Mouse (Mus musculus) CH12.LX (cell line): ENCODE results near the gene Slc25a11. TPM values are rescaled to one million over a fixed set of nuclear protein-coding genes. Genes with fewer than 3 reads are reported as not detected.
A peak's percentile ranks its signal among the peaks of the same experiment; 100 is the strongest.

Source experiments
- DNase-seq: peaks from one replicate; pipeline ENCODE4 v3.0.0-alpha.2; 2013; ENCODE audit errors: extremely low read depth
- H3K27ac ChIP-seq: 2 replicates; pipeline ENCODE4 v1.5.1; 2012; ENCODE audit warnings: low read depth, mild to moderate bottlenecking, control low read depth, moderate library complexity; ENCODE audit not compliant: insufficient read depth
- H3K27me3 ChIP-seq: replicated peaks from 2 replicates; pipeline ENCODE3; 2012; ENCODE audit warnings: inconsistent platforms
- H3K36me3 ChIP-seq, 2 experiments: replicated peaks in 1 of 2; 2 replicates each; pipeline versions ENCODE3 to v1.6.1; 2012; ENCODE audit warnings: inconsistent platforms in 1 of 2, low read length in 1 of 2, mild to moderate bottlenecking in 1 of 2, mixed read lengths in 1 of 2, moderate library complexity in 1 of 2; ENCODE audit not compliant: control insufficient read depth in 1 of 2, insufficient read depth in 1 of 2
- H3K4me1 ChIP-seq, 2 experiments: 2 replicates each; pipeline ENCODE4 v1.6.1; 2012; ENCODE audit warnings: inconsistent platforms in 1 of 2, moderate library complexity in 1 of 2; ENCODE audit not compliant: insufficient read depth in 2 of 2, control insufficient read depth in 1 of 2
- H3K4me2 ChIP-seq: 2 replicates; pipeline ENCODE4 v1.6.1; 2012; ENCODE audit warnings: low read depth, mild to moderate bottlenecking, control low read depth; ENCODE audit not compliant: poor library complexity, insufficient read depth, severe bottlenecking
- H3K4me3 ChIP-seq, 3 experiments: fragments of 150-350 bp in 1 of 3; sonication (generic) in 1 of 3; replicated peaks in 1 of 3; 2 replicates each; pipeline versions ENCODE3 to v1.5.1; 2011 to 2012; ENCODE audit warnings: low read depth in 2 of 3, low read length in 2 of 3, mild to moderate bottlenecking in 2 of 3, moderate library complexity in 2 of 3, control low read depth in 1 of 3, improper control_type of control experiment in 1 of 3, inconsistent platforms in 1 of 3, mixed read lengths in 1 of 3; ENCODE audit not compliant: poor library complexity in 1 of 3
- H3K79me2 ChIP-seq: replicated peaks from 2 replicates; pipeline ENCODE4 v1.6.1; 2012; ENCODE audit warnings: mild to moderate bottlenecking, moderate library complexity; ENCODE audit not compliant: control insufficient read depth, poor library complexity, insufficient read depth, severe bottlenecking; ENCODE audit errors: extremely low read depth
- H3K9ac ChIP-seq: 2 replicates; pipeline ENCODE4 v1.6.1; 2012; ENCODE audit warnings: low read depth, mild to moderate bottlenecking, control low read depth, moderate library complexity; ENCODE audit not compliant: insufficient read depth
- H3K9me3 ChIP-seq: replicated peaks from 2 replicates; pipeline ENCODE3; 2012; ENCODE audit warnings: low read length, inconsistent platforms, mixed read lengths
- CTCF ChIP-seq, 2 experiments: IDR thresholded peaks in 1 of 2; conservative IDR thresholded peaks in 1 of 2; 2 replicates each; pipeline ENCODE4 v1.5.1; 2011 to 2012; ENCODE audit warnings: low read depth in 2 of 2, low read length in 2 of 2, improper control_type of control experiment in 1 of 2, inconsistent platforms in 1 of 2, mild to moderate bottlenecking in 1 of 2, moderate library complexity in 1 of 2
- E2F4 ChIP-seq: IDR thresholded peaks from 2 replicates; pipeline ENCODE4 v1.6.1; 2011; ENCODE audit warnings: low read depth, low read length, improper control_type of control experiment; ENCODE audit not compliant: insufficient replicate concordance
- ELF1 ChIP-seq: IDR thresholded peaks from 2 replicates; pipeline ENCODE4 v1.6.1; 2014; ENCODE audit warnings: low read depth, mild to moderate bottlenecking, inconsistent platforms, low read length, improper control_type of control experiment
- EP300 ChIP-seq: IDR thresholded peaks from 2 replicates; pipeline ENCODE4 v1.6.1; 2011; ENCODE audit warnings: low read length, improper control_type of control experiment
- ETS1 ChIP-seq: conservative IDR thresholded peaks from 2 replicates; pipeline ENCODE4 v1.6.1; 2012; ENCODE audit warnings: low read depth, mild to moderate bottlenecking, inconsistent platforms, low read length, improper control_type of control experiment, moderate library complexity
- GABPA ChIP-seq: IDR thresholded peaks from 2 replicates; pipeline ENCODE4 v1.6.1; 2012; ENCODE audit warnings: low read depth, low read length, improper control_type of control experiment, inconsistent platforms; ENCODE audit not compliant: insufficient replicate concordance
- HCFC1 ChIP-seq: IDR thresholded peaks from 2 replicates; pipeline ENCODE4 v1.6.1; 2012; ENCODE audit warnings: low read depth, mild to moderate bottlenecking, inconsistent platforms, low read length, improper control_type of control experiment
- IRF4 ChIP-seq: IDR thresholded peaks from 2 replicates; pipeline ENCODE4 v1.6.1; 2014; ENCODE audit warnings: low read depth, mild to moderate bottlenecking, inconsistent platforms, low read length, improper control_type of control experiment
- JUN ChIP-seq: IDR thresholded peaks from 2 replicates; pipeline ENCODE4 v1.6.1; 2011; ENCODE audit warnings: low read depth, mild to moderate bottlenecking, low read length, improper control_type of control experiment, moderate library complexity; ENCODE audit not compliant: insufficient read depth
- JUND ChIP-seq: conservative IDR thresholded peaks from 2 replicates; pipeline ENCODE4 v1.6.1; 2011; ENCODE audit warnings: low read depth, low read length, improper control_type of control experiment
- KAT2A ChIP-seq: IDR thresholded peaks from 2 replicates; pipeline ENCODE4 v1.6.1; 2012; ENCODE audit warnings: low read length, improper control_type of control experiment, inconsistent platforms; ENCODE audit not compliant: insufficient replicate concordance
- MAX ChIP-seq: IDR thresholded peaks from 2 replicates; pipeline ENCODE4 v1.6.1; 2011; ENCODE audit warnings: low read length, improper control_type of control experiment
- MAZ ChIP-seq: IDR thresholded peaks from 2 replicates; pipeline ENCODE4 v1.6.1; 2012; ENCODE audit warnings: low read depth, mild to moderate bottlenecking, inconsistent platforms, low read length, improper control_type of control experiment, moderate library complexity
- MEF2A ChIP-seq: IDR thresholded peaks from 2 replicates; pipeline ENCODE4 v1.6.1; 2014; ENCODE audit warnings: low read depth, mild to moderate bottlenecking, inconsistent platforms, low read length, improper control_type of control experiment, borderline replicate concordance
- MXI1 ChIP-seq: IDR thresholded peaks from 2 replicates; pipeline ENCODE4 v1.6.1; 2011; ENCODE audit warnings: mild to moderate bottlenecking, low read depth, low read length, improper control_type of control experiment
- MYC ChIP-seq: IDR thresholded peaks from 2 replicates; pipeline ENCODE4 v1.6.1; 2011; ENCODE audit warnings: low read depth, mild to moderate bottlenecking, improper control_type of control experiment, low read length
- NRF1 ChIP-seq: IDR thresholded peaks from 2 replicates; pipeline ENCODE4 v1.6.1; 2014; ENCODE audit warnings: low read depth, mild to moderate bottlenecking, inconsistent platforms, low read length, improper control_type of control experiment, moderate library complexity
- POLR2A ChIP-seq: IDR thresholded peaks from 2 replicates; pipeline ENCODE4 v1.6.1; 2011; ENCODE audit warnings: low read depth, mild to moderate bottlenecking, improper control_type of control experiment, low read length
- POLR2AphosphoS2 ChIP-seq: IDR thresholded peaks from 2 replicates; pipeline ENCODE4 v1.6.1; 2011; ENCODE audit warnings: low read depth, low read length, improper control_type of control experiment
- RCOR1 ChIP-seq: conservative IDR thresholded peaks from 2 replicates; pipeline ENCODE4 v1.6.1; 2012; ENCODE audit warnings: low read depth, mild to moderate bottlenecking, inconsistent platforms, low read length, improper control_type of control experiment
- SMC3 ChIP-seq: IDR thresholded peaks from 2 replicates; pipeline ENCODE4 v1.6.1; 2011; ENCODE audit warnings: low read depth, low read length, improper control_type of control experiment
- TBP ChIP-seq: conservative IDR thresholded peaks from 2 replicates; pipeline ENCODE4 v1.6.1; 2011; ENCODE audit warnings: low read depth, low read length, improper control_type of control experiment
- TCF12 ChIP-seq: IDR thresholded peaks from 2 replicates; pipeline ENCODE4 v1.6.1; 2014; ENCODE audit warnings: low read depth, mild to moderate bottlenecking, inconsistent platforms, low read length, improper control_type of control experiment
- UBTF ChIP-seq: IDR thresholded peaks from 2 replicates; pipeline ENCODE4 v1.6.1; 2012; ENCODE audit warnings: low read depth, mild to moderate bottlenecking, inconsistent platforms, low read length, improper control_type of control experiment, moderate library complexity
- ZC3H11A ChIP-seq: IDR thresholded peaks from 2 replicates; pipeline ENCODE4 v1.6.1; 2012; ENCODE audit warnings: low read depth, mild to moderate bottlenecking, inconsistent platforms, low read length, improper control_type of control experiment
- ZKSCAN1 ChIP-seq: IDR thresholded peaks from 2 replicates; pipeline ENCODE4 v1.6.1; 2012; ENCODE audit warnings: low read depth, inconsistent platforms, low read length, improper control_type of control experiment, borderline replicate concordance
- ZNF384 ChIP-seq: IDR thresholded peaks from 2 replicates; pipeline ENCODE4 v1.6.1; 2012; ENCODE audit warnings: low read depth, low read length, improper control_type of control experiment, inconsistent platforms
- dilution Hi-C: fragments of 300-500 bp; cut with MboI; formaldehyde crosslinking; loops from 2 replicates; pipeline ENCODE4 v1.14.3; 2020; ENCODE audit warnings: low sequenced_read_pairs; ENCODE audit not compliant: extremely low pct_unique_long_range_greater_than_20kb, extremely low pct_ligation_motif_present
- in situ Hi-C: fragments of 300-500 bp; cut with MboI; formaldehyde crosslinking; loops from 3 replicates; pipeline ENCODE4 v1.14.3; 2019; ENCODE audit warnings: low sequenced_read_pairs, low pct_ligation_motif_present, low pct_unique_long_range_greater_than_20kb, mixed read lengths
- polyA plus RNA-seq: library from polyadenylated mRNA; unstranded; fragments of >175 nt; gene quantifications from 2 replicates; pipeline ENCODE4 v1.2.1, GENCODE M21; 2012; ENCODE audit warnings: low read depth; ENCODE audit not compliant: insufficient read length
- total RNA-seq, 2 experiments: library from RNA; depleted of rRNA; stranded (reverse); fragments of 300-350 nt in 1 of 2; fragments of >200 nt in 1 of 2; gene quantifications; 2 replicates each; pipeline ENCODE4 v1.2.3; 2012 to 2014

Slc25a11 gene
- total and polyA plus RNA-seq, 3 experiments = 99.0 to 135 (median 132) TPM

GRCm38 (mm10) chr11:70657573-70657972, 10.3 kb upstream of the Slc25a11 start:
- no peaks in the 10 kb centered on the region for H3K27me3 ChIP-seq
- no peak overlapping the region for H3K27ac ChIP-seq
- H3K9me3 ChIP-seq = no peaks in the 10 kb centered on the region
- dilution Hi-C loops = no loop called here
- peaks cover 18% of the 10 kb centered on the region for H3K79me2 ChIP-seq
- no peak overlapping the region for H3K9ac ChIP-seq
- in situ Hi-C loops = no loop called here
- TF ChIP-seq MXI1 (no peak), MEF2A (no peak), ELF1 (no peak), ZC3H11A (no peak), ZNF384 (no peak), HCFC1 (no peak), TCF12 (no peak), MAX (no peak), ETS1 (no peak), RCOR1 (no peak), NRF1 (no peak), TBP (no peak), ZKSCAN1 (no peak), UBTF (no peak), SMC3 (no peak), IRF4 (no peak), POLR2A (no peak), EP300 (no peak), JUND (no peak), KAT2A (no peak)
- TF ChIP-seq, all 38 proteins: peak for 0
- DNase-seq = peak; percentile 19
- Histone ChIP-seq H3K4me3 (no peak overlapping the region), H3K4me1 (peaks cover 7 to 26% of the 10 kb centered on the region in 2 experiments), H3K4me2 (no peak overlapping the region), H3K36me3 (peaks cover 14 to 46% of the 10 kb centered on the region in 2 experiments)

- Histone ChIP-seq H3K4me3 (peak within 1 kb of the TSS; percentile 30 to 78 (median 65)), H3K79me2 (peaks cover 24% of the 10 kb centered on the region), H3K27me3 (no peaks in the 10 kb centered on the region), H3K36me3 (peaks cover 14 to 46% of the 10 kb centered on the region in 2 experiments), H3K27ac (peak within 1 kb of the TSS; percentile 95), H3K9ac (peak within 1 kb of the TSS; percentile 90), H3K9me3 (no peaks in the 10 kb centered on the region), H3K4me1 (peaks cover 7 to 32% of the 10 kb centered on the region in 2 experiments), H3K4me2 (peak within 1 kb of the TSS; percentile 62)
- DNase-seq = no peak
- dilution Hi-C loops = no loop called here
- TF ChIP-seq MAZ (no peak), JUN (no peak), E2F4 (no peak), JUND (no peak), MXI1 (no peak), MYC (no peak), GABPA (no peak), HCFC1 (no peak), POLR2AphosphoS2 (no peak), CTCF (conservative IDR thresholded peaks at IDR 0.05 in 1 of 2, IDR thresholded peaks at IDR 0.05 in 1 of 2; ENCODE audit: low read depth in 2 of 2, low read length in 2 of 2) (no peak), TBP (no peak), IRF4 (no peak), ZC3H11A (no peak)
- in situ Hi-C loops = no loop called here
Observed at GRCm38 (mm10) chr11:70656964-70657363, 9.7 kb upstream of the Slc25a11 start, which contains the start of gene Eno3. TSS of gene Eno3 (plus strand) at chr11:70657202.
